Mouse (Mus musculus) cerebellum, postnatal 36 days (tissue): ENCODE measurements around the gene Gm8857.
"Not testable (repeated sequence)": the region's sequence is repeated elsewhere in the genome, so short reads cannot be mapped to it uniquely, and the experiment has no call there.

Source experiments
- DNase-seq, 2 experiments: peaks; one replicate each; pipeline ENCODE4 v3.0.0; 2021 to 2022; ENCODE audit warnings: mixed read lengths in 2 of 2

Gm8857 gene

GRCm38 (mm10) chr5:10947505-10947904 lies at the start of gene Gm8857, which contains the start of gene Gm8871:
Gene Gm8857 (plus strand): TSS chr5:10947807.
Gene Gm8871 (plus strand): TSS chr5:10947805.
- not testable (repeated sequence) for DNase-seq

GRCm38 (mm10) chr5:10953512-10953911 lies 5.9 kb downstream of the Gm8857 start:
- DNase-seq = not testable (repeated sequence)

- not testable (repeated sequence) for DNase-seq
Measured at GRCm38 (mm10) chr5:10958057-10958456, 10.4 kb downstream of the Gm8857 start.
